Mouse (Mus musculus) ES-E14 (cell line): ENCODE results near the gene Crmp1.

ENCODE experiments used
- CHD2 ChIP-seq: IDR thresholded peaks from 2 replicates; pipeline ENCODE4 v1.6.1; 2014; ENCODE audit warnings: mild to moderate bottlenecking, low read depth, low read length, inconsistent platforms
- HCFC1 ChIP-seq: IDR thresholded peaks from 2 replicates; pipeline ENCODE4 v1.6.1; 2012; ENCODE audit warnings: low read length, inconsistent platforms, borderline replicate concordance; ENCODE audit not compliant: insufficient read depth
- MAFK ChIP-seq: IDR thresholded peaks from 2 replicates; pipeline ENCODE4 v1.6.1; 2014; ENCODE audit warnings: mild to moderate bottlenecking, low read depth, low read length, inconsistent platforms; ENCODE audit not compliant: insufficient read depth
- ZNF384 ChIP-seq: IDR thresholded peaks from 2 replicates; pipeline ENCODE4 v1.6.1; 2012; ENCODE audit warnings: low read depth, low read length, inconsistent platforms

DNA sequence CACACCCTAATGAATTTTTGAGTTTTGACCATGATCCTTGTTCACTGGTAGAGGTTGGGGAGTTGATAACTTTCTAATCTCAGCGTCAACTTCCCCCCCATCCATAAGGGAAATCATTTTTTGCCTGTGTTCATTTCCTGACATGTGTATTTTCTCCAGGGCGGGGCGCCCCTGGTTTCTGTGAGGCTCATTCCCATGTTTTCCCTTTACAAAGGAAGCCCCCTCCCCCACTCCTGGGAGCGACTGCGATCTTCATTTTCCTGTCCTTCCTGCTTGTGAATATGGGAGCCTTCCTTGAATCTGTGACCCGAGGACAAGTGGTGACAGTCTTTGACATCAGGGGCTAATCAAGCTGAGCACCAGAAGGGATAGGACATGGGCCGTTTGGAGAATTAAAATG lies 15.1 kb downstream of the Crmp1 start:
- TF ChIP-seq CHD2: no peak
- TF ChIP-seq ZNF384: no peak
- TF ChIP-seq HCFC1: no peak
- TF ChIP-seq MAFK: no peak
